Mouse (Mus musculus) limb, embryonic 14.5 days (tissue): ENCODE results near the gene Egfem1. TPM values are rescaled to one million over a fixed set of nuclear protein-coding genes. Genes with fewer than 3 reads are reported as not detected.

Experiments used
- ATAC-seq: fragments of 200-750 bp; cut with Nextera tagmentation; 2 replicates; pipeline ENCODE4 v1.8.0; 2017; ENCODE audit warnings: low read depth, moderate number of reproducible peaks, moderate TSS enrichment; ENCODE audit not compliant: low FRiP score
- DNase-seq: peaks from one replicate; pipeline ENCODE4 v3.0.0-alpha.2; 2015; ENCODE audit warnings: low spot score
- H3K27ac ChIP-seq: fragments of 300-500 bp; sonication (generic); replicated peaks from 2 replicates; pipeline ENCODE4 v1.5.1; 2014; ENCODE audit warnings: low read depth, mild to moderate bottlenecking, low read length, moderate library complexity, mixed read lengths
- H3K27me3 ChIP-seq: fragments of 300-500 bp; sonication (generic); 2 replicates; pipeline ENCODE4 v1.6.1; 2014; ENCODE audit warnings: low read length, mixed read lengths; ENCODE audit not compliant: control insufficient read depth, insufficient read depth
- H3K36me3 ChIP-seq: fragments of 300-500 bp; sonication (generic); 2 replicates; pipeline ENCODE4 v1.6.1; 2014; ENCODE audit warnings: mild to moderate bottlenecking, low read length, moderate library complexity, mixed read lengths; ENCODE audit not compliant: control insufficient read depth, insufficient read depth
- H3K4me1 ChIP-seq: fragments of 300-500 bp; sonication (generic); 2 replicates; pipeline ENCODE4 v1.6.1; 2014; ENCODE audit warnings: antibody characterized with exemption, low read length, mixed read lengths; ENCODE audit not compliant: control insufficient read depth, insufficient read depth
- H3K4me2 ChIP-seq: fragments of 300-500 bp; sonication (generic); replicated peaks from 2 replicates; pipeline ENCODE4 v1.6.1; 2014; ENCODE audit warnings: low read depth, mild to moderate bottlenecking, low read length, moderate library complexity; ENCODE audit not compliant: severe bottlenecking
- H3K4me3 ChIP-seq: fragments of 300-500 bp; sonication (generic); replicated peaks from 2 replicates; pipeline ENCODE4 v1.5.1; 2014; ENCODE audit warnings: low read length
- H3K9ac ChIP-seq: fragments of 300-500 bp; sonication (generic); 2 replicates; pipeline ENCODE4 v1.6.1; 2014; ENCODE audit warnings: mild to moderate bottlenecking, low read depth, low read length, moderate library complexity; ENCODE audit not compliant: severe bottlenecking
- H3K9me3 ChIP-seq: fragments of 300-500 bp; sonication (generic); 2 replicates; pipeline ENCODE4 v1.6.1; 2016; ENCODE audit warnings: low read length; ENCODE audit not compliant: control insufficient read depth
- POLR2A ChIP-seq: fragments of 200-500 bp; IDR thresholded peaks from 2 replicates; pipeline ENCODE4 v1.8.0; 2012; ENCODE audit warnings: inconsistent platforms, mild to moderate bottlenecking, moderate library complexity, borderline replicate concordance; ENCODE audit not compliant: insufficient read depth, insufficient read length; ENCODE audit errors: extremely low read depth
- WGBS: fragments of 180-500 bp; shearing (Covaris S2); extraction: QIAGEN DNeasy Blood & Tissue Kit; methylation state at CpG from one replicate; pipeline ENCODE4 v1.1.7; 2014; 5-methylcytosine and 5-hydroxymethylcytosine counted together
- polyA plus RNA-seq, 2 experiments: library from polyadenylated mRNA; depleted of rRNA in 1 of 2; stranded (reverse) in 1 of 2; unstranded in 1 of 2; fragments of >200 nt; fragmentation: Nextera tagmentation in 1 of 2; extraction: Ambion mirVana in 1 of 2; gene quantifications; 2 replicates each; pipeline versions ENCODE4 v1.2.1 to v1.2.3; 2012 to 2014

Gene Egfem1
- polyA plus RNA-seq, 2 experiments = 4.5 to 8.5 TPM

GRCm38 (mm10) chr3:29421634-29422033 lies 339.8 kb downstream of the Egfem1 start:
- Histone ChIP-seq H3K9ac (no peak overlapping the region), H3K27ac (no peak overlapping the region), H3K4me2 (no peak overlapping the region), H3K4me3 (no peak overlapping the region), H3K27me3 (no peaks in the 10 kb centered on the region), H3K9me3 (no peaks in the 10 kb centered on the region), H3K4me1 (no peaks in the 10 kb centered on the region), H3K36me3 (no peaks in the 10 kb centered on the region)
- WGBS = 95% methylated on average over 2 of the region's 2 CpGs
- TF ChIP-seq POLR2A = no peak
- ATAC-seq (no peak), DNase-seq (no peak)

- Histone ChIP-seq H3K4me3 (no peak overlapping the region), H3K4me1 (no peaks in the 10 kb centered on the region), H3K9me3 (no peaks in the 10 kb centered on the region), H3K36me3 (no peaks in the 10 kb centered on the region), H3K27me3 (no peaks in the 10 kb centered on the region), H3K27ac (no peak overlapping the region), H3K4me2 (no peak overlapping the region), H3K9ac (no peak overlapping the region)
- no peak for ATAC-seq
- WGBS = 34% methylated on average over 10 of the region's 10 CpGs
- no peak for TF ChIP-seq POLR2A
- DNase-seq = no peak
Measured at GRCm38 (mm10) chr3:29432109-29433091, 350.6 kb downstream of the Egfem1 start.

- no peak overlapping the region for H3K9ac ChIP-seq
- H3K4me3 ChIP-seq = no peak overlapping the region
- no peak for DNase-seq
- H3K36me3 ChIP-seq = no peaks in the 10 kb centered on the region
- no peak for ATAC-seq
- no peaks in the 10 kb centered on the region for H3K4me1 ChIP-seq
- no peaks in the 10 kb centered on the region for H3K27me3 ChIP-seq
- H3K9me3 ChIP-seq = no peaks in the 10 kb centered on the region
- 87% methylated on average over 6 of the region's 6 CpGs for WGBS
- no peak overlapping the region for H3K27ac ChIP-seq
- TF ChIP-seq POLR2A = no peak
- no peak overlapping the region for H3K4me2 ChIP-seq
Measured at GRCm38 (mm10) chr3:29443024-29443423, 361.2 kb downstream of the Egfem1 start.

- Histone ChIP-seq H3K9me3 (no peaks in the 10 kb centered on the region), H3K27ac (no peak overlapping the region), H3K9ac (no peak overlapping the region), H3K4me2 (no peak overlapping the region), H3K4me3 (no peak overlapping the region), H3K4me1 (no peaks in the 10 kb centered on the region), H3K36me3 (no peaks in the 10 kb centered on the region), H3K27me3 (no peaks in the 10 kb centered on the region)
- ATAC-seq (no peak), DNase-seq (no peak)
- WGBS = 37% methylated on average over 5 of the region's 5 CpGs
- no peak for TF ChIP-seq POLR2A
Measured at GRCm38 (mm10) chr3:29444661-29445060, 362.8 kb downstream of the Egfem1 start.

GRCm38 (mm10) chr3:29446081-29446480 lies 364.3 kb downstream of the Egfem1 start:
- H3K9ac ChIP-seq = no peak overlapping the region
- 38% methylated on average over 3 of the region's 3 CpGs for WGBS
- DNase-seq (no peak), ATAC-seq (no peak)
- H3K36me3 ChIP-seq = no peaks in the 10 kb centered on the region
- no peaks in the 10 kb centered on the region for H3K4me1 ChIP-seq
- no peak overlapping the region for H3K27ac ChIP-seq
- no peaks in the 10 kb centered on the region for H3K9me3 ChIP-seq
- no peak overlapping the region for H3K4me3 ChIP-seq
- H3K4me2 ChIP-seq = no peak overlapping the region
- H3K27me3 ChIP-seq = no peaks in the 10 kb centered on the region
- no peak for TF ChIP-seq POLR2A
